Comparison of ENCODE assay signal across 26 mouse cellular contexts in the genomic region with DNA sequence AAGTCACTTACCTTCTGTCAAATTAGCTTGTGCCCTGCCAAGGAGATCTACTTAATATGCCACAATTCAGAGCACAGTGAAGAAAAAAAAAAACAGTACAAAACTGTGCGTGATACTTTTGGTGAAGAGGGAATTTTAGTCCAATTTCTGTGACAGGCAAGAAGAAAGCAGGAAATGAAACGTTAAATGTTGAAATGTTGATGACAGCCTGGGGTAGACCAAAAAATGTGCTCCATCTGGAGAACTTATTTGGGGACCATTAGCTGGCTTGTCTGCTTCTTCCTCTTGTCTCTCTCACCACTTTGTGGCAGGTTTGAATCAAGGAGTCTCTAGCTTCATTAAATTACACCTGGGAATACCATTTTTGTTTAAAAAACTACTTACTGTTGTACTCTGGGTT.
DNase-seq lines count a peak whose midpoint lies in the region; ATAC-seq and TF ChIP-seq lines count a peak whose summit lies in the region.
"Had no signal": no experiment of that assay in that cellular context is flagged by ENCODE, and none has a peak within 500 bp of the region (broad histone marks: within the 10 kb centered on the region; RNA-seq: fewer than 3 reads in every experiment).

No protein-coding gene starts in this region.

- TF ChIP-seq POLR2A in embryonic fibroblast, embryonic 13.5 days (IDR thresholded peaks at IDR 0.05; ENCODE audit: low read depth, low read length), result no peak

- no peak overlapping the region for H3K4me2 ChIP-seq in embryonic facial prominence, embryonic 14.5 days (ENCODE audit: low read depth, low read length)
- H3K4me2 ChIP-seq: heart, embryonic 13.5 days; hindbrain, embryonic 12.5 days; hindbrain, embryonic 15.5 days had no signal

- DNase-seq in embryonic facial prominence, embryonic 14.5 days (ENCODE audit: low spot score), result peak; percentile 61
- DNase-seq in embryonic facial prominence, embryonic 10.5 days (ENCODE audit: low spot score), result no peak
- DNase-seq in 3T3-L1 (ENCODE audit: low read depth, low spot score), result peak; percentile 54
- DNase-seq in right cerebral cortex, adult 2 months (ENCODE audit: low spot score in 2 of 2), result no peak
- DNase-seq in cerebellum, postnatal 36 days, result no peak
- DNase-seq: adrenal gland, postnatal 10 days; adrenal gland, postnatal 36 days; B cell, adult 2 months; cerebellum, adult 11 months; cerebellum, adult 2 months; cerebellum, adult 9-11 months; cerebellum, postnatal 25 days; embryo, embryonic 11 days; forebrain, postnatal 0 days; gastrocnemius, postnatal 25 days; heart, adult 2 months; heart, postnatal 14 days had no signal

- no peak for ATAC-seq in embryonic facial prominence, embryonic 14.5 days (ENCODE audit: low read depth)
- ATAC-seq: forebrain, embryonic 14.5 days; forebrain, postnatal 0 days; intestine, postnatal 0 days; Patski had no signal

- no peak overlapping the region for H3K27ac ChIP-seq in embryonic facial prominence, embryonic 14.5 days (replicated peaks; ENCODE audit: low read depth, low read length)
- H3K27ac ChIP-seq in embryonic facial prominence, embryonic 10.5 days (replicated peaks), result no peak overlapping the region
- peak overlapping the region; percentile 38 for H3K27ac ChIP-seq in embryonic fibroblast, embryonic 13.5 days (ENCODE audit: insufficient read depth, low read length)
- H3K27ac ChIP-seq: heart, adult 2 months; heart, embryonic 10.5 days; heart, embryonic 13.5 days; hindbrain, embryonic 12.5 days; hindbrain, embryonic 15.5 days had no signal

- no peak for TF ChIP-seq CTCF in embryonic fibroblast, embryonic 13.5 days (IDR thresholded peaks at IDR 0.05; ENCODE audit: borderline replicate concordance, insufficient read depth, low read length)

- H3K9me3 ChIP-seq in embryonic facial prominence, embryonic 14.5 days (ENCODE audit: control insufficient read depth, low read length), result no peaks in the 10 kb centered on the region
- no peaks in the 10 kb centered on the region for H3K9me3 ChIP-seq in embryonic facial prominence, embryonic 10.5 days
- H3K9me3 ChIP-seq: heart, embryonic 10.5 days; hindbrain, embryonic 12.5 days; hindbrain, embryonic 15.5 days had no signal

- WGBS in embryonic facial prominence, embryonic 14.5 days, result 38% methylated on average over 2 of the region's 2 CpGs
- WGBS in embryonic facial prominence, embryonic 10.5 days, result 67% methylated on average over 2 of the region's 2 CpGs

- no peaks in the 10 kb centered on the region for H3K36me3 ChIP-seq in embryonic facial prominence, embryonic 14.5 days (ENCODE audit: control insufficient read depth, insufficient read depth, low read length)
- H3K36me3 ChIP-seq in embryonic facial prominence, embryonic 10.5 days (replicated peaks), result no peaks in the 10 kb centered on the region
- H3K36me3 ChIP-seq: G1E; heart, embryonic 10.5 days; heart, embryonic 13.5 days; hindbrain, embryonic 12.5 days; hindbrain, embryonic 15.5 days had no signal

- H3K9ac ChIP-seq in embryonic facial prominence, embryonic 14.5 days (ENCODE audit: low read depth, low read length), result no peak overlapping the region
- H3K9ac ChIP-seq: forebrain, postnatal 0 days; heart, embryonic 13.5 days; hindbrain, embryonic 12.5 days; hindbrain, embryonic 15.5 days had no signal

- no peak overlapping the region for H3K4me3 ChIP-seq in embryonic facial prominence, embryonic 14.5 days (ENCODE audit: low read depth, low read length)
- H3K4me3 ChIP-seq in embryonic facial prominence, embryonic 10.5 days, result no peak overlapping the region
- H3K4me3 ChIP-seq in embryonic fibroblast, embryonic 13.5 days (ENCODE audit: insufficient read depth, low read length), result no peak overlapping the region
- H3K4me3 ChIP-seq: heart, adult 2 months; heart, embryonic 10.5 days; heart, embryonic 13.5 days; hindbrain, embryonic 12.5 days; hindbrain, embryonic 15.5 days had no signal

- H3K4me1 ChIP-seq in embryonic facial prominence, embryonic 14.5 days (ENCODE audit: control insufficient read depth, insufficient read depth, low read length), result peaks cover 4% of the 10 kb centered on the region; the same call in 1 of the 2 replicates
- H3K4me1 ChIP-seq in embryonic facial prominence, embryonic 10.5 days, result no peaks in the 10 kb centered on the region
- H3K4me1 ChIP-seq in embryonic fibroblast, embryonic 13.5 days (ENCODE audit: control insufficient read depth, insufficient read depth, low read length), result peaks cover 3% of the 10 kb centered on the region; the same call in 1 of the 2 replicates
- H3K4me1 ChIP-seq: heart, embryonic 10.5 days; heart, embryonic 13.5 days; hindbrain, embryonic 12.5 days; hindbrain, embryonic 15.5 days had no signal

- H3K27me3 ChIP-seq in embryonic facial prominence, embryonic 14.5 days (replicated peaks; ENCODE audit: control insufficient read depth, insufficient read depth, low read length), result no peaks in the 10 kb centered on the region
- no peaks in the 10 kb centered on the region for H3K27me3 ChIP-seq in embryonic facial prominence, embryonic 10.5 days (replicated peaks; ENCODE audit: low read depth, poor library complexity, severe bottlenecking)
- H3K27me3 ChIP-seq: heart, embryonic 13.5 days; hindbrain, embryonic 12.5 days; hindbrain, embryonic 15.5 days; Patski had no signal

Comparison
In these comparisons a context has a peak if more than half of its experiments do, and no peak if none do; other contexts are left out.
1. DNase-seq: peak in embryonic facial prominence, embryonic 14.5 days (single experiment) and 3T3-L1 (single experiment); none in embryonic facial prominence, embryonic 10.5 days (single experiment), right cerebral cortex, adult 2 months (0 of 2) and cerebellum, postnatal 36 days (0 of 2).